Mouse (Mus musculus) CD4-positive naive resting alpha-beta T cell, adult 57 days (primary cell): Measurements from ENCODE around the gene Vmn1r206. TPM values are rescaled to one million over a fixed set of nuclear protein-coding genes. Genes with fewer than 3 reads are reported as not detected.

ENCODE experiments used
- total RNA-seq: library from RNA; stranded (reverse); gene quantifications from one replicate; pipeline ENCODE4 v1.2.4, GENCODE M21; 2023

Gene Vmn1r206
- not detected for total RNA-seq

GRCm38 (mm10) chr13:22624151-22624550, at the start of gene Vmn1r206:
TSS of gene Vmn1r206 (minus strand) at chr13:22624251.

GRCm38 (mm10) chr13:22592900-22593299, 31.2 kb downstream of the Vmn1r206 start, which contains the start of gene Vmn1r205:
TSS of gene Vmn1r205 (minus strand) at chr13:22593000.

Other genes starting within 250 kb of the Vmn1r206 start
- gene Vmn1r199, start 244.4 kb downstream of the Vmn1r206 start, total RNA-seq, result not detected
- gene Vmn1r200, start 233.9 kb downstream of the Vmn1r206 start, total RNA-seq, result not detected
- gene Vmn1r201, start 152.3 kb downstream of the Vmn1r206 start, total RNA-seq, result not detected
- gene Vmn1r202, start 118.9 kb downstream of the Vmn1r206 start, total RNA-seq, result not detected
- not detected for gene Vmn1r203, start 106.1 kb downstream of the Vmn1r206 start, total RNA-seq
- gene Vmn1r204, start 71.1 kb downstream of the Vmn1r206 start, total RNA-seq, result not detected
- not detected for gene Vmn1r205, start 31.3 kb downstream of the Vmn1r206 start, total RNA-seq
- not detected for gene Vmn1r207-ps, start 105.4 kb upstream of the Vmn1r206 start, total RNA-seq
- not detected for gene Vmn1r208, start 153.1 kb upstream of the Vmn1r206 start, total RNA-seq
- gene Vmn1r209, start 185.4 kb upstream of the Vmn1r206 start, total RNA-seq, result 0.12 TPM
- gene Vmn1r210, start 207.1 kb upstream of the Vmn1r206 start, total RNA-seq, result not detected
- gene Vmn1r211, start 233.3 kb upstream of the Vmn1r206 start, total RNA-seq, result not detected